Mouse (Mus musculus): ENCODE data around the gene Erich6.
"Not testable (repeated sequence)": the region's sequence is repeated elsewhere in the genome, so short reads cannot be mapped to it uniquely, and the experiment has no call there.

Erich6 gene

GRCm38 (mm10) chr3:58647179-58647578 is 10.2 kb upstream of the Erich6 start:
- DNase-seq (ENCODE audit: extremely low read depth, low read depth, low spot score), result no peak

- no peak for DNase-seq (ENCODE audit: extremely low read depth, low read depth, low spot score)
Observed at GRCm38 (mm10) chr3:58646180-58646579, 9.2 kb upstream of the Erich6 start.

GRCm38 (mm10) chr3:58631693-58632092 is 5.3 kb downstream of the Erich6 start:
- no peak for DNase-seq (ENCODE audit: extremely low read depth, low read depth, low spot score)

- no peak for DNase-seq (ENCODE audit: extremely low read depth, low read depth, low spot score)
Observed at GRCm38 (mm10) chr3:58624981-58625380, 12.0 kb downstream of the Erich6 start.

GRCm38 (mm10) chr3:58622665-58623394 is 14.2 kb downstream of the Erich6 start:
- DNase-seq (ENCODE audit: extremely low read depth, low read depth, low spot score), result no peak

GRCm38 (mm10) chr3:58621066-58621465 is 15.9 kb downstream of the Erich6 start:
- DNase-seq (ENCODE audit: extremely low read depth, low read depth, low spot score), result peak; percentile 42

GRCm38 (mm10) chr3:58609985-58610384 is 27.0 kb downstream of the Erich6 start:
- DNase-seq (ENCODE audit: extremely low read depth, low read depth, low spot score), result no peak

- peak; percentile 63 for DNase-seq (ENCODE audit: extremely low read depth, low read depth, low spot score)
Observed at GRCm38 (mm10) chr3:58608506-58608905, 28.5 kb downstream of the Erich6 start.

- no peak for DNase-seq (ENCODE audit: extremely low read depth, low read depth, low spot score)
Observed at GRCm38 (mm10) chr3:58593623-58594022, 43.4 kb downstream of the Erich6 start.

GRCm38 (mm10) chr3:58592666-58593065 is 44.3 kb downstream of the Erich6 start:
- DNase-seq (ENCODE audit: extremely low read depth, low read depth, low spot score), result not testable (repeated sequence)

GRCm38 (mm10) chr3:58590544-58590943 is 46.5 kb downstream of the Erich6 start:
- DNase-seq (ENCODE audit: extremely low read depth, low read depth, low spot score), result not testable (repeated sequence)

- no peak for DNase-seq (ENCODE audit: extremely low read depth, low read depth, low spot score)
Observed at GRCm38 (mm10) chr3:58582788-58583426, 54.1 kb downstream of the Erich6 start.

- DNase-seq (ENCODE audit: extremely low read depth, low read depth, low spot score), result no peak
Observed at GRCm38 (mm10) chr3:58582297-58582696, 54.7 kb downstream of the Erich6 start.

GRCm38 (mm10) chr3:58581530-58581929 is 55.5 kb downstream of the Erich6 start:
- DNase-seq (ENCODE audit: extremely low read depth, low read depth, low spot score), result no peak

- no peak for DNase-seq (ENCODE audit: extremely low read depth, low read depth, low spot score)
Observed at GRCm38 (mm10) chr3:58577506-58578050, 59.4 kb downstream of the Erich6 start.

- no peak for DNase-seq (ENCODE audit: extremely low read depth, low read depth, low spot score)
Observed at GRCm38 (mm10) chr3:58577067-58577503, 59.9 kb downstream of the Erich6 start.

GRCm38 (mm10) chr3:58576137-58577066 is 60.6 kb downstream of the Erich6 start, which contains the start of gene Selenot:
Gene Selenot, plus strand, starts transcription at chr3:58576636.
- DNase-seq (ENCODE audit: extremely low read depth, low read depth, low spot score), result no peak

GRCm38 (mm10) chr3:58570821-58571220 is 66.2 kb downstream of the Erich6 start:
- no peak for DNase-seq (ENCODE audit: extremely low read depth, low read depth, low spot score)
